Mouse (Mus musculus): ENCODE results near the gene Ambp.

Ambp gene

GRCm38 (mm10) chr4:63154699-63155098 is at the start of gene Ambp:
Gene Ambp (minus strand): TSS chr4:63154799.
- DNase-seq = no peak

DNA sequence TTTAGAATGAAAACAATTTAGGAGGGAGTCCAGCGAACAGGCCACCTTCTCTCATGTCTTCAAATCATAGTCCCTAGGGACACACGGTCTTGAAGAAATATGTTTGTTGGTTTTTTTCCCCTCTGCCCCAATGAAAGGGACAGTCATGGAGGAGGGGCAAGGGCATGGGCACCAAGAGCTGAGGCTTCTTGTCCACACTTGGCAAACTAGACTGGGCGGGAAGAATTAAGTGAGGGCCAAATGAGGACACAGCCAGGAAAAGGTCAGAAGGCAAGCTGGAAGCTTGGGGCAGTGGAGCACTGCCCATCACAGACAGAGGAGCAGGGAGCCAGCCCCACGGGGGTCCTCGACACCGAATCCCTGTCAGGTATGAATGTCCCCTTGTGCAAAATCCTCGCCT is 49.3 kb upstream of the Ambp start:
- DNase-seq = no peak

GRCm38 (mm10) chr4:63199366-63199765 is 44.8 kb upstream of the Ambp start:
- DNase-seq = no peak

GRCm38 (mm10) chr4:63194366-63194765 is 39.8 kb upstream of the Ambp start:
- no peak for DNase-seq

- no peak for DNase-seq
These were observed 37.0 kb upstream of the Ambp start for GRCm38 (mm10) chr4:63191641-63192040.

- no peak for DNase-seq
These were observed 31.8 kb upstream of the Ambp start for GRCm38 (mm10) chr4:63186281-63186870.

GRCm38 (mm10) chr4:63181556-63181955 is 27.0 kb upstream of the Ambp start:
- peak in 1 of 2 experiments; percentile 46 for DNase-seq

DNA sequence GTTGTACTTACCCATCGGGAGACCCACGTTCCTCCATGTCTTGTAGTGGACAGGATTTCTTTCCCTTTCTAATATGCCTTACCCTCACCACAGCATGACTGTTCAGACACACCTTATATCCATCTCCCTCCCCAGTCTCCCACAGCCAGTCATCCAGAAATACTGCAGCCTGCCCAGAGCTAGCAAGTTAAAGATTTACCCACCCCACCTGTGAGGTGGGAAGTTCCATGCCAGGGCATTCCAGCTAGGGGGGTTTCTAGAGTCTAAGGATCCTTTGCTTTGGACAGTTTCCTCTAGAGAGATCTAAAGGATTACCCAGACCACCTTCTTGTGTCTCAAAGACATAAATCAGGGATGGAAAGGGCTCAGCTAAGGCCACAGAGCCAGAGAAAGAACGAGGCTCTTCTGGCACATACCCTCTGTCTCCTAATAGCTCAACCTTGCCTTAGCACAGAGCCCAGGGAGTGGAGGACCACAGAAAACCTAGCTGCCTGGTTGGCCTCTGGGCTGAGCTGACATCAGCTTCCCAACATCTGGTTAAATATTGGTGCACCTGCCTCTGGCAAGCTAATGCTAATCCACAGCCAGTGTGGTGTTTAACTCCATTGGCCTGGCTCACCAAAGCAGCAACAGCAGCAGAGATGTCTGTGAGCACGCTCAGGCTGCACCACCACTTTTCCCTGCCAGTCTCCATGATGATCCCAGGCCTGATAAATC is 17.5 kb upstream of the Ambp start, which contains the start of gene Kif12:
TSS of gene Kif12 (minus strand) at position 163 of the 717 bp plus-strand sequence.
- no peak for DNase-seq

GRCm38 (mm10) chr4:63171122-63171521 is 16.5 kb upstream of the Ambp start:
- no peak for DNase-seq

DNA sequence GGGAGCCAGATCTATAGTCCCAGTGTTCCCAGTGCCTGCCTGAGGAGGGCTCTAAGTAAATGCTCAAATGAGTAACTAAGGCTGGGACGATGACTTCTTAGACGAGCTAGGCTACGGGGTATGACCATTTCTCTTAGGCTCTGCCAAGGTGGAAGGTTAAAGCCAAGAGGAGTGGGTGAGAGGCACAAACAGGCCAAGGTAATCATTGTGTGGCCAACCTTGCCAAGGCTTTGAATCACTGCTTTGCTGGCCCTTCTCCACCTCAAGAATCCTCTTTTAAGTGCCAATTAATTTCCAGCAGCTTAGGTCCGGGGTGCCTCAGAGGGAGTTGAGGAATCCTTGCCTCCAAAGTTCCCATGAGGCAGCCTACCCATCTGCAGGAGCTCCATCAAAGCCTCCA is 15.5 kb upstream of the Ambp start:
- DNase-seq = no peak

GRCm38 (mm10) chr4:63166323-63166722 is 11.7 kb upstream of the Ambp start:
- DNase-seq = no peak

DNA sequence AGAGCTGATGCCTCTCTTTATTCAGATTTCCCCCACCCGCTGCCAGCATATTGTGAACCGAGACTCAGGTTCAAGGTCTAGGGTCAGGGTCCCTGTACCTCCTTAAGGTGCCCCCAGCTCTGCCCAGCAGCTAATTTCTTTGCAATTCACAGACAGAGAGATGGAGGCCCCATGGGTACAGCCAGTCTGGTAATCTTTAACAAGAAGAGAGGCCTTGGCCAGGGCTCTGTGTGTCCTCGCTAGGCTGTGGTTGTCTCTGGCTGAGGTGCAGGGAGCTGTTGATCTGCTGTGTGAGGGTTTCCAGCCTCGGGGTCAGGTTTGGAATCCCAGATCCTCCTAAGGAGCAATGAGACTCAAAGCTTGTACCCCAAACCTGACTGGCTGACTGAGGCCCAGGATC is 11.0 kb upstream of the Ambp start:
- DNase-seq = no peak

DNA sequence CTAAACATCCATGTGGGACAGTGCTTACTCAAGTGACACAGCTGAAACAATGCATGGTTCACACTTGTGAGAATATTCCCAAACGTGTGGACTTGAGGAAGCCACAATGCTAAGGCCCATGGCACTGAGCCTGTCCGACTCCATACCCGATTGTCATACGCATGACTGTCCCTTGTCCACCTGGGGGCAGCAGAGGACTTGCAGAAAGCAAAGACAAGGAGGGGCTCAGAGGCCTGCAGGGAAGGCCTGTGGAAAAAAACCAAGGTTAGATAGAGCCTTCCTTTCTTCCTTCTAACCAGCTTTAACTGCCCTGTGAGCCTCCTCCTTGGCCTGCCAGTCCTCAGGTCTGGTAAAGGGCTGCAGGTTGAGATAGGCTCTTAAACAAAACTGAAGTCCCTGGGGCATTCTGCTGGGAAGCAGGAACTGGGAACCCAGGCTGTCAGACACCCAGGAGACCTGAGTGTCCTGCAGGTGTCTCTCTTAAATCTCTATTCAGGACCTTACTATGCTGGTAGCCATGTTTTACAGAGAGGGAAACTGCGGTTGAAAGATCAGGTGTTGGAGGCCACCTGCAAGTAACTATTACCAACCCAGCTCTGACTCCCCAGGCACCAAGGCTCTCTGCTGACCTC is 4.5 kb upstream of the Ambp start:
- peak; percentile 21 to 64 for DNase-seq

DNA sequence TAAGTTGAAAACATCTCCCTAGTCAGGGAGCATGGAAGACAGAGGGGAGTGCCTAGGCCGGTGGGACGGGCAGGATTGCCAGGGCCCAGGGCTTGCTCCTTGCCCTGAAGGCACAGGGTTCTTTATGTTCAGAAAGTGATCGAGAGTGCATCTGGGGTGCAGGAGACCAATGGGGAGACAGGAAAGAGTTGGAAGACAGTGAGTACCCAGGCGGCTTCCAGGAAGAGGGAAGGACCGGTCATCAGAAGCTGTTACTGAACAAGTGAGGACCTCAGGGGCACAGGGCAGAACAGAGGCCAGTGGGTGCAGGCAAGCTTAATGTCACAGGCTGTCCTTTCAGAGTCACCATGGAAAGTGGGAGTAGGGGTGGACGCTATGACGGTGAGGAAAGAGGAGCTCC is 3.6 kb upstream of the Ambp start:
- DNase-seq = no peak

DNA sequence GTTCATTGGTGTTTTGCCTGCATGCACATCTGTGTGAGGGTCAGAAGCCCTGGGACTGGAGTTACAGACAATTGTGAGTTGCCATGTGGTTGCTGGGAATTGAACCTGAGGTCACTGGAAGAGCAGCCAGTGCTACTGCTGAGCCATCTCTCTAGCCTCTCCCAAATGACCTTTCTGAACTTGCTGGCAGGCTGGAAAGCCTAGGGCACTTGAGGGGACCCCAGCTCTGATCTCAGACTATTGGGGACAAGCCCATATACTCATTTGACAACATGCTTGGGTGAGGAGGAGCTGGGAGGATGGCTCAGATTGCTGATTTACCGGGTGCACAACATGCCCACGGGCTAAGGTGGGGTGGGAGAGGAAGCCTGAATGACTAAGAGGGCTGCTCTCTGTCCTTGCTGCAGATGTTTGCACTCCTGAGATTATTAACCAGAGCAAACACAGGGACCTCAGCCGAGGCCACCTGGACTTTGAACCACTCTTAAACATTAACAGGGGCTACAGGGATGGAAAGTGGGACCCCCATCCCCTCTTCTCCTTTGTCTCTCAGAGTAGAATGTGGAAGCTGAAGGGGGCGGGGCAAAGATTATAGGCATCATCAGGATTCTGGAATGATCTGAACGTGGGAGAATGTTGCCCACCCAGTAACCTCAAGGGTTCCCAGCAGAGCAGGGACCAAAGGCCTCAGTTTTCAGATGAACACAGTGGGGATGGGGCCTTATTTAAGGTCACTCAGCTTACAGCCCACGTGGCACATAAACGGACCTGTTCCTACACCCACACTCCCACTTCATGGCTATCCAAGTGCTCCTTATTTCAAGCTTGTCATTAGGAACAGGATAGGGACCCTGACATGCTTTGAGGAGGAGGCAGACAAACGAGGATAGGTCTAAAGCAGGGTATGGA is 2.4 kb upstream of the Ambp start:
- DNase-seq = no peak

- no peak for DNase-seq
These were observed 997 bp upstream of the Ambp start for GRCm38 (mm10) chr4:63155596-63155995.

- no peak for DNase-seq
These were observed 571 bp downstream of the Ambp start for GRCm38 (mm10) chr4:63154028-63154427.

DNA sequence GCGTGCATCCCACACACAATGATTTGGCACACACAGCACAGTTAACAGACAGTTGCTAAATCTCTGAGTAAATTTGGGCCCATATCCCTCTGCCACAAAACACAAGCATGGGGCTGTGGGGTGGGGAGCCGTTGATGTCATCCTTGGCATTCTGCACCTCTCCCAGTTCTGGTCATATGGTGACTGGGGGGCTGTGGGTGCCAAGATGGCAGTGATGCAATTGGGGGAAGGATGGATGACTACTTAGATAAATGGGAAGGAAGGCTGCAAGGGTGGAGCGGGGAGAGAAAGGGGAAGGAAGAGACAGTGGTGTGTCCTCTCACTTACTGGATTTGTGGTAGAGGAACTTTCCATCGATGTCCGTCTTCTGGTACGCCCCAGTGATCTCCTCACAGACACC is 3.5 kb downstream of the Ambp start:
- DNase-seq = no peak

DNA sequence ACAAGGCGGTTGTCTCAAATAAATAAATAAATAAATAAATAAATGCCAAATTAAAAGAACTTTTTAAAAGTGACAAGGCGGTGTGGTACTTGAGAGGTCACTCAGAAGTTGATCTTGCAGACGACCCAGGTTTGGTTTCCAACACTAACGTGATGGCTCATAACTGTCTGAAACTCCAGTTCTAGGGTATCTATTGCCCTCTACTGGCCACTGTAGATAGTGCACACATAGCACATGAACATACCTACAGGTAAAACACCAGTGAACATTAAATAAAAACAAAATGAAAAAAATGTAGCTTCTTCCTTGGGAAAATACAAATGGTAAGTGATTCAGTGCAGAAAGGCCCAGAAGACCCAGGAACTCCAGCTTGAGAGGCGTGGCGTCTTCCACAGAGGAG is 7.3 kb downstream of the Ambp start:
- no peak for DNase-seq

DNA sequence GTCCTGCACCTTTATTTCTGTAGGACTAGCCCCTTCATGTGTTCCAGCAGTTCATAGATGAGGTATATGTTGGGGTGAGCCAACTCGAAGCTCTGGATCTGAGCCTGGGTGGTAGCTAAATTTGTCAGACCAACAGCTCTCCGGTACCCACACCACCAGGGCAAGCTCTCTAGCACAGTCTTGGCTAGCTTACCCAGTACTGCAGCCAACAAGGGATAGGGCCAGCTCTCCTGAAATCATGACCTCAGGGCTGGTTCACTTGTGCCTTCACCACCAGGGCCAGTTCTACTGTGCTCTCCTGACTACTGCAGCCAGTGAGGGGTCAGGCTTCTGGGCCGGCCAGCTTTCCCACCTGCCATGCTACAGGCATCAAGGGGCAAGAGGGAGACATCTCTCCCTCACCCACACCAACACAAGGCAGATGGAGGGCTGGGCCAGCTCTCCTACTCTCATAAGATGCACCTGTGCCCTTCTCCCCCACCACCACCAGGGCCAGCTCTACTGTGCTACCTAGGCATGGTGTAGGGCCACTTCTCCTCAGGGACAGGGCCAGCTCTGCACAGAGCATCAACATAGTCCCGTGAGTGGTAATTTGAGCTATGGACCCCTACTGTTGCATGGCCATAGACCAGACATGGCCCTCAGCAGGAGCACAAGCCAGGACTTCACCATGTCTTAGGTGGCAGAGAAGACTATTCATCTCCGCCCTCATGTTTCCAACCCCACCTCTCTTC is 24.5 kb downstream of the Ambp start:
- DNase-seq = no peak

DNA sequence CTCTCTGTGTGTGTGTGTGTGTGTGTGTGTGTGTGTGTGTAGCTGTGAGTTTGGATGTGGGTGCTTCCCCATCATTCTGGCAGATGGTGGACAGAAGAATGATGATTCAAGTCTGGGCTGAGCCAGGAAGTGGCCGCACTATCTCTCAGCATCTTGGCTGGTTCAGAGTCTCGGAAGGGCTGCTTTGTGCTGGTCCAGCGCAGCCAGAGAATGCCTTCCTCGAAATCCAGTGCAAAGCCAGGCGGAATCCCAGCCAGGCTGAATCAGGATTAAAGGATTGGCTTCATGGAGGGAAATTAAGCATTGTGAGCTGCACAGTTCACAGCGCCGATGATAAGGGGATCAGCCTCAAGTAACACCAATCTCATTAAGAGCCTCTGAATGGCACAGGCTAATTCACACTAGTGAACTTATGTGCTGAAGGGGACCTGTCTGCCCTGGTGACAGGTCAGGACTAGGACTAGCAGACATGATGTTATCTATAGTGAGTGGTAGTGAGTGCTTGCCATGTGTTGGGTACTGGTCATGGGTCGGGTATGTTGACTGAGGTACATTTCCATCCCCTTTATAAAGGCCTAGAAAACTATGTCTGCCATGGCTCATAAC is 29.6 kb downstream of the Ambp start:
- no peak for DNase-seq
